Mouse (Mus musculus) erythroblast, embryonic 14.5 days (primary cell): ENCODE measurements around the gene Nfe2l3. TPM values are rescaled to one million over a fixed set of nuclear protein-coding genes. Genes with fewer than 3 reads are reported as not detected.

Experiments
- H3K27me3 ChIP-seq: 2 replicates; pipeline ENCODE4 v1.6.1; 2012; ENCODE audit warnings: inconsistent platforms; ENCODE audit not compliant: control insufficient read depth
- H3K36me3 ChIP-seq: 2 replicates; pipeline ENCODE4 v1.6.1; 2012; ENCODE audit warnings: mild to moderate bottlenecking, inconsistent platforms; ENCODE audit not compliant: control insufficient read depth
- H3K4me1 ChIP-seq: 2 replicates; pipeline ENCODE4 v1.6.1; 2012; ENCODE audit warnings: inconsistent platforms; ENCODE audit not compliant: control insufficient read depth
- H3K4me3 ChIP-seq: replicated peaks from 2 replicates; pipeline ENCODE3; 2012; ENCODE audit warnings: moderate library complexity, mild to moderate bottlenecking, inconsistent platforms
- H3K9me3 ChIP-seq: 2 replicates; pipeline ENCODE4 v1.6.1; 2012; ENCODE audit warnings: low read length, inconsistent platforms, mixed read lengths; ENCODE audit not compliant: control insufficient read depth
- GATA1 ChIP-seq: IDR thresholded peaks from 2 replicates; pipeline ENCODE4 v1.6.1; 2012; ENCODE audit warnings: low read length, inconsistent platforms, mixed read lengths
- TAL1 ChIP-seq: IDR thresholded peaks from 3 replicates; pipeline ENCODE4 v1.6.1; 2012; ENCODE audit warnings: low read length, inconsistent platforms, mixed read lengths
- polyA plus RNA-seq: library from polyadenylated mRNA; stranded (reverse); fragments of >175 nt; gene quantifications from 2 replicates; pipeline ENCODE4 v1.2.3, GENCODE M21; 2012

Nfe2l3 gene
- polyA plus RNA-seq, 1 experiment = not detected

- Histone ChIP-seq H3K9me3 (no peaks in the 10 kb centered on the region), H3K4me3 (no peak overlapping the region), H3K4me1 (peaks cover 12% of the 10 kb centered on the region), H3K36me3 (peaks cover 82% of the 10 kb centered on the region), H3K27me3 (no peaks in the 10 kb centered on the region)
- TF ChIP-seq TAL1 (no peak), GATA1 (no peak)
Measured at GRCm38 (mm10) chr6:51460021-51460360, 27.5 kb downstream of the Nfe2l3 start.

GRCm38 (mm10) chr6:51460363-51460762 lies 27.9 kb downstream of the Nfe2l3 start:
- Histone ChIP-seq H3K4me1 (peaks cover 13% of the 10 kb centered on the region), H3K4me3 (no peak overlapping the region), H3K27me3 (no peaks in the 10 kb centered on the region), H3K9me3 (no peaks in the 10 kb centered on the region), H3K36me3 (peaks cover 86% of the 10 kb centered on the region)
- no peak for TF ChIP-seq GATA1
- TF ChIP-seq TAL1 = no peak

GRCm38 (mm10) chr6:51467649-51468048 lies 35.2 kb downstream of the Nfe2l3 start:
- peaks cover 72% of the 10 kb centered on the region for H3K36me3 ChIP-seq
- H3K9me3 ChIP-seq = no peaks in the 10 kb centered on the region
- TF ChIP-seq GATA1 (no peak), TAL1 (no peak)
- peak overlapping the region; percentile 100 for H3K4me3 ChIP-seq
- H3K27me3 ChIP-seq = no peaks in the 10 kb centered on the region
- peaks cover 36% of the 10 kb centered on the region for H3K4me1 ChIP-seq

- Histone ChIP-seq H3K4me1 (peaks cover 44% of the 10 kb centered on the region), H3K36me3 (peaks cover 72% of the 10 kb centered on the region), H3K4me3 (peak overlapping the region; percentile 100), H3K9me3 (no peaks in the 10 kb centered on the region), H3K27me3 (no peaks in the 10 kb centered on the region)
- no peak for TF ChIP-seq TAL1
- TF ChIP-seq GATA1 = no peak
Measured at GRCm38 (mm10) chr6:51468891-51469561, 36.6 kb downstream of the Nfe2l3 start.

- Histone ChIP-seq H3K4me3 (peak within 1 kb of the TSS; percentile 100), H3K9me3 (no peaks in the 10 kb centered on the region), H3K36me3 (peaks cover 72% of the 10 kb centered on the region), H3K4me1 (peaks cover 46% of the 10 kb centered on the region), H3K27me3 (no peaks in the 10 kb centered on the region)
- TF ChIP-seq GATA1 (no peak), TAL1 (no peak)
Measured at GRCm38 (mm10) chr6:51469715-51470310, 37.3 kb downstream of the Nfe2l3 start, which contains the start of gene Hnrnpa2b1. Hnrnpa2b1 (minus strand) TSS chr6:51469894.

- no peak for TF ChIP-seq TAL1
- TF ChIP-seq GATA1 = peak; percentile 37
- Histone ChIP-seq H3K36me3 (peaks cover 72% of the 10 kb centered on the region), H3K27me3 (no peaks in the 10 kb centered on the region), H3K4me3 (peak within 1 kb of the TSS; percentile 100), H3K4me1 (peaks cover 45% of the 10 kb centered on the region), H3K9me3 (no peaks in the 10 kb centered on the region)
Measured at GRCm38 (mm10) chr6:51470311-51471178, 38.1 kb downstream of the Nfe2l3 start, which contains the start of gene Cbx3. Cbx3 (plus strand) TSS chr6:51470360.

GRCm38 (mm10) chr6:51471179-51471505 lies 38.7 kb downstream of the Nfe2l3 start:
- Histone ChIP-seq H3K27me3 (no peaks in the 10 kb centered on the region), H3K36me3 (peaks cover 72% of the 10 kb centered on the region), H3K9me3 (no peaks in the 10 kb centered on the region), H3K4me1 (peaks cover 44% of the 10 kb centered on the region), H3K4me3 (peak overlapping the region; percentile 100)
- no peak for TF ChIP-seq TAL1
- TF ChIP-seq GATA1 = no peak

- TF ChIP-seq TAL1 (no peak), GATA1 (no peak)
- Histone ChIP-seq H3K4me3 (peak overlapping the region; percentile 100), H3K4me1 (peaks cover 42% of the 10 kb centered on the region), H3K36me3 (peaks cover 72% of the 10 kb centered on the region), H3K9me3 (no peaks in the 10 kb centered on the region), H3K27me3 (no peaks in the 10 kb centered on the region)
Measured at GRCm38 (mm10) chr6:51471782-51472181, 39.3 kb downstream of the Nfe2l3 start.

- Histone ChIP-seq H3K9me3 (no peaks in the 10 kb centered on the region), H3K27me3 (no peaks in the 10 kb centered on the region), H3K36me3 (peaks cover 72% of the 10 kb centered on the region), H3K4me3 (peak overlapping the region; percentile 100), H3K4me1 (peaks cover 38% of the 10 kb centered on the region)
- no peak for TF ChIP-seq TAL1
- TF ChIP-seq GATA1 = no peak
Measured at GRCm38 (mm10) chr6:51472213-51472612, 39.7 kb downstream of the Nfe2l3 start.
